ENCODE assay signal across 8 mouse cellular contexts in the genomic region with DNA sequence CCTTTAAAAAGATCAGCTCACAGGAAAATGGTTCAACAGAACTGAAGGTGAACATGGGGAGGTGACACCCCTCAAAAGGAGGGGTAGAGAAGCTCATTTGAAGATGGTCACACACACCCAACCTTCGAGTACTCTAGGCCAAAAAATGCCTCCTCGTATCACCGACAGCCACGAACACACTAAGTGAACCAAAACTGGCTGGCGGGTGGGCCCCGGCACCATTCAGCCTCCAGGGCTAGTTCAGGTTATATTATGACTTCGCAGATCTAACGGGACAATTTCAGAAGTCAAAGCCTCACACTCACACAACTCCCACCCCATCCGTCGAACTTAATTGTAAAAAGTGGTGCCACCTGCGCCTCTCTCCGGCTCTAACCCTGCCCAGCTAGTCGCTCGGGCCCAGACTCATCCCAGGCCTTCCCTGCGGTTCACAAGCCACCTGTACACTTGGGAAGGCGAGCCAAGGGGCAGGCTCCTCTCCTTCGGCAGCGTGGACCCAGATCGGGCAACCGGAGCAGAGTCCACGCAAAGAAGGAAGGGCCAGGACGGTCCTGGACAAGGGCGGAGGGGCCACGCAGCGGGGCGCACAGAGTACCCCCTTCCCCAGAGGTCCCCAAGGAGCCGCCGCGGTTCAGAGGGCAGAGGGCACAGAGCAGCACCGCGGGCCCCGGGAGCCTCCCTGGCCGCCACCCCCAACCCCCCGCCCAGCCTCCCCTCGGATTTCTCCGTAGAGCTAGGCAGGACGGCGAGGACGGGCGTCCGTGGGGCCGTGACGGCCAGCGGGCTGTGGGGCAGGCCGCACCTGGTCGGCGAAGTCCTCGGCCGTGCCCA. TPM values are rescaled to one million over a fixed set of nuclear protein-coding genes. Genes with fewer than 3 reads are reported as not detected.
DNase-seq lines count a peak whose midpoint lies in the region; ATAC-seq and TF ChIP-seq lines count a peak whose summit lies in the region.

No protein-coding gene starts in this region.

- 3% methylated on average over 45 of the region's 49 CpGs for WGBS in neural tube, embryonic 11.5 days
- 2% methylated on average over 39 of the region's 49 CpGs for WGBS in forebrain, embryonic 16.5 days
- WGBS in kidney, embryonic 15.5 days: 2% methylated on average over 41 of the region's 49 CpGs

- H3K4me2 ChIP-seq in neural tube, embryonic 11.5 days (ENCODE audit: low read depth): peak overlapping the region; percentile 88
- peak overlapping the region; percentile 77 for H3K4me2 ChIP-seq in forebrain, embryonic 16.5 days (ENCODE audit: low read length)
- peak overlapping the region; percentile 71 for H3K4me2 ChIP-seq in kidney, embryonic 15.5 days

- peak overlapping the region; percentile 96 for H3K9ac ChIP-seq in neural tube, embryonic 11.5 days (ENCODE audit: low read length)
- H3K9ac ChIP-seq in forebrain, embryonic 16.5 days (replicated peaks; ENCODE audit: low read depth, low read length): peak overlapping the region; percentile 98
- H3K9ac ChIP-seq in kidney, embryonic 15.5 days: peak overlapping the region; percentile 100

- H3K27me3 ChIP-seq in neural tube, embryonic 11.5 days (ENCODE audit: control insufficient read depth, insufficient read depth, low read length): no peaks in the 10 kb centered on the region
- H3K27me3 ChIP-seq in forebrain, embryonic 16.5 days (replicated peaks; ENCODE audit: control insufficient read depth, insufficient read depth, low read length): no peaks in the 10 kb centered on the region
- H3K27me3 ChIP-seq in kidney, embryonic 15.5 days: no peaks in the 10 kb centered on the region

- no peaks in the 10 kb centered on the region for H3K9me3 ChIP-seq in neural tube, embryonic 11.5 days (ENCODE audit: control insufficient read depth, low read length)
- H3K9me3 ChIP-seq in forebrain, embryonic 16.5 days (ENCODE audit: control insufficient read depth, low read length): no peaks in the 10 kb centered on the region
- H3K9me3 ChIP-seq in kidney, embryonic 15.5 days (replicated peaks): no peaks in the 10 kb centered on the region

- TF ChIP-seq POLR2A in brain, embryonic 14.5 days (IDR thresholded peaks at IDR 0.05; ENCODE audit: borderline replicate concordance, extremely low read depth, insufficient read depth, insufficient read length, poor library complexity, severe bottlenecking): no peak

- no peak for TF ChIP-seq CTCF in brain, embryonic 14.5 days (IDR thresholded peaks at IDR 0.05; ENCODE audit: borderline replicate concordance, extremely low read depth, insufficient read depth, insufficient read length)

- H3K4me3 ChIP-seq in neural tube, embryonic 11.5 days (ENCODE audit: low read depth, low read length): peak overlapping the region; percentile 96
- H3K4me3 ChIP-seq in forebrain, embryonic 16.5 days (replicated peaks; ENCODE audit: low read length): peak overlapping the region; percentile 92
- peak overlapping the region; percentile 98 for H3K4me3 ChIP-seq in kidney, embryonic 15.5 days (replicated peaks)

- peak; percentile 45; the same call in 1 of the 2 replicates for ATAC-seq in neural tube, embryonic 11.5 days (ENCODE audit: insufficient read depth, low FRiP score, low TSS enrichment)
- no peak; the same call in 1 of the 2 replicates for ATAC-seq in forebrain, embryonic 16.5 days
- ATAC-seq in kidney, embryonic 15.5 days (replicated peaks; ENCODE audit: low FRiP score): no peak
- 0 out of 2 replicates have a peak, but pooled peaks have one; percentile 10 for ATAC-seq in megakaryocyte-erythroid progenitor cell, adult 5-6 weeks (replicated peaks; ENCODE audit: low FRiP score, low TSS enrichment, poor library complexity, severe bottlenecking)

- peaks cover 2% of the 10 kb centered on the region; the same call in 1 of the 2 replicates for H3K36me3 ChIP-seq in neural tube, embryonic 11.5 days (ENCODE audit: control insufficient read depth, insufficient read depth, low read length)
- no peaks in the 10 kb centered on the region for H3K36me3 ChIP-seq in forebrain, embryonic 16.5 days (ENCODE audit: control insufficient read depth, insufficient read depth)
- peaks cover 40% of the 10 kb centered on the region for H3K36me3 ChIP-seq in kidney, embryonic 15.5 days

- H3K27ac ChIP-seq in neural tube, embryonic 11.5 days (ENCODE audit: low read depth, low read length): peak overlapping the region; percentile 78
- H3K27ac ChIP-seq in forebrain, embryonic 16.5 days (ENCODE audit: low read length): no peak overlapping the region; the same call in 1 of the 2 replicates
- peak overlapping the region; percentile 94 for H3K27ac ChIP-seq in kidney, embryonic 15.5 days

- DNase-seq in neural tube, embryonic 11.5 days (ENCODE audit: low spot score): no peak
- no peak for DNase-seq in neural tube, embryonic 10.5 days (ENCODE audit: extremely low spot score, low spot score)
- peak; percentile 18 for DNase-seq in brain, embryonic 14.5 days (ENCODE audit: low read depth)
- DNase-seq in right cerebral cortex, postnatal 10 days (ENCODE audit: low spot score in 2 of 2): no peak
- DNase-seq in right cerebral cortex, postnatal 25 days: no peak

- H3K4me1 ChIP-seq in neural tube, embryonic 11.5 days (ENCODE audit: control insufficient read depth, insufficient read depth, low read length): peaks cover 15% of the 10 kb centered on the region; the same call in 1 of the 2 replicates
- peaks cover 24% of the 10 kb centered on the region for H3K4me1 ChIP-seq in forebrain, embryonic 16.5 days (replicated peaks; ENCODE audit: control insufficient read depth, insufficient read depth, low read length)
- H3K4me1 ChIP-seq in kidney, embryonic 15.5 days: peaks cover 35% of the 10 kb centered on the region

RNA-seq across cellular contexts. Expression of gene Surf4, which starts 1.0 kb away (rescaled TPM):
- polyA plus RNA-seq in neural tube, embryonic 11.5 days (2014; fragmentation: Nextera tagmentation; extraction: Ambion mirVana): 171 and 172 TPM in 2 replicates
- 97.7 and 102 TPM in 2 replicates for polyA plus RNA-seq in brain, embryonic 14.5 days (2012; rRNA removed)
- 110 and 112 TPM in 2 replicates for polyA plus RNA-seq in forebrain, embryonic 16.5 days (2015; fragmentation: Nextera tagmentation; extraction: Ambion mirVana)
- polyA plus RNA-seq in kidney, embryonic 15.5 days (2015; fragmentation: Nextera tagmentation; extraction: Ambion mirVana): 224 and 227 TPM in 2 replicates
- total RNA-seq in megakaryocyte-erythroid progenitor cell, adult 5-6 weeks (2014; fragmentation: Nextera tagmentation): 59.8 and 76.8 TPM in 2 replicates
- total RNA-seq in megakaryocyte-erythroid progenitor cell, adult 5-6 weeks (2017): 34.1 and 52.4 TPM in 2 replicates

RNA-seq across cellular contexts. Expression of gene Stkld1, which starts 1.2 kb away (rescaled TPM):
- polyA plus RNA-seq in neural tube, embryonic 11.5 days (2014; fragmentation: Nextera tagmentation; extraction: Ambion mirVana): 0.17 TPM in 1 of 2 replicates, not detected in the other
- 0.21 and 0.23 TPM in 2 replicates for polyA plus RNA-seq in brain, embryonic 14.5 days (2012; rRNA removed)
- 0.36 TPM in 1 of 2 replicates, not detected in the other for polyA plus RNA-seq in forebrain, embryonic 16.5 days (2015; fragmentation: Nextera tagmentation; extraction: Ambion mirVana)
- 0.08 TPM in 1 of 2 replicates, not detected in the other for polyA plus RNA-seq in kidney, embryonic 15.5 days (2015; fragmentation: Nextera tagmentation; extraction: Ambion mirVana)
- not detected in 2 replicates for total RNA-seq in megakaryocyte-erythroid progenitor cell, adult 5-6 weeks (2014; fragmentation: Nextera tagmentation)
- total RNA-seq in megakaryocyte-erythroid progenitor cell, adult 5-6 weeks (2017): not detected in 2 replicates

RNA-seq across cellular contexts. Expression of gene Surf1, which starts 16.4 kb away (rescaled TPM):
- 45.9 and 48.7 TPM in 2 replicates for polyA plus RNA-seq in neural tube, embryonic 11.5 days (2014; fragmentation: Nextera tagmentation; extraction: Ambion mirVana)
- 60.6 and 68.5 TPM in 2 replicates for polyA plus RNA-seq in brain, embryonic 14.5 days (2012; rRNA removed)
- 69.9 and 82.1 TPM in 2 replicates for polyA plus RNA-seq in forebrain, embryonic 16.5 days (2015; fragmentation: Nextera tagmentation; extraction: Ambion mirVana)
- 55.2 and 58.1 TPM in 2 replicates for polyA plus RNA-seq in kidney, embryonic 15.5 days (2015; fragmentation: Nextera tagmentation; extraction: Ambion mirVana)
- total RNA-seq in megakaryocyte-erythroid progenitor cell, adult 5-6 weeks (2014; fragmentation: Nextera tagmentation): 50.5 and 58.4 TPM in 2 replicates
- total RNA-seq in megakaryocyte-erythroid progenitor cell, adult 5-6 weeks (2017): 38.0 and 41.7 TPM in 2 replicates

RNA-seq across cellular contexts. Expression of gene Surf2, which starts 16.5 kb away (rescaled TPM):
- polyA plus RNA-seq in neural tube, embryonic 11.5 days (2014; fragmentation: Nextera tagmentation; extraction: Ambion mirVana): 46.2 and 50.3 TPM in 2 replicates
- polyA plus RNA-seq in brain, embryonic 14.5 days (2012; rRNA removed): 51.2 and 56.7 TPM in 2 replicates
- polyA plus RNA-seq in forebrain, embryonic 16.5 days (2015; fragmentation: Nextera tagmentation; extraction: Ambion mirVana): 59.7 and 62.0 TPM in 2 replicates
- polyA plus RNA-seq in kidney, embryonic 15.5 days (2015; fragmentation: Nextera tagmentation; extraction: Ambion mirVana): 45.4 and 46.4 TPM in 2 replicates
- total RNA-seq in megakaryocyte-erythroid progenitor cell, adult 5-6 weeks (2014; fragmentation: Nextera tagmentation): 68.8 and 80.3 TPM in 2 replicates
- total RNA-seq in megakaryocyte-erythroid progenitor cell, adult 5-6 weeks (2017): 118 and 146 TPM in 2 replicates

RNA-seq across cellular contexts. Expression of gene Rpl7a, which starts 22.1 kb away (rescaled TPM):
- 641 and 663 TPM in 2 replicates for polyA plus RNA-seq in neural tube, embryonic 11.5 days (2014; fragmentation: Nextera tagmentation; extraction: Ambion mirVana)
- polyA plus RNA-seq in brain, embryonic 14.5 days (2012; rRNA removed): 1,440 and 1,580 TPM in 2 replicates
- polyA plus RNA-seq in forebrain, embryonic 16.5 days (2015; fragmentation: Nextera tagmentation; extraction: Ambion mirVana): 494 and 501 TPM in 2 replicates
- 640 and 684 TPM in 2 replicates for polyA plus RNA-seq in kidney, embryonic 15.5 days (2015; fragmentation: Nextera tagmentation; extraction: Ambion mirVana)
- total RNA-seq in megakaryocyte-erythroid progenitor cell, adult 5-6 weeks (2014; fragmentation: Nextera tagmentation): 2,329 and 2,826 TPM in 2 replicates
- total RNA-seq in megakaryocyte-erythroid progenitor cell, adult 5-6 weeks (2017): 2,192 and 2,459 TPM in 2 replicates

Comparison
In these comparisons a context has a peak if more than half of its experiments do, and no peak if none do; other contexts are left out.
1. ATAC-seq: peak in neural tube, embryonic 11.5 days (single experiment) and megakaryocyte-erythroid progenitor cell, adult 5-6 weeks (single experiment); none in forebrain, embryonic 16.5 days (single experiment) and kidney, embryonic 15.5 days (single experiment).
2. Peak in every context shown above with its lines, with median percentiles within 50 percentile points of each other: H3K4me2 ChIP-seq, H3K4me3 ChIP-seq and H3K9ac ChIP-seq.